Mouse (Mus musculus) E14TG2a.4 (cell line): ENCODE measurements around the gene Bco1.

Experiments used
- CTCF ChIP-seq: conservative IDR thresholded peaks from 2 replicates; pipeline ENCODE4 v1.5.1; 2014; ENCODE audit warnings: low read length
- NANOG ChIP-seq: IDR thresholded peaks from 2 replicates; pipeline ENCODE4 v1.6.1; 2014; ENCODE audit warnings: borderline replicate concordance, low read length, mixed read lengths
- POU5F1 ChIP-seq: IDR thresholded peaks from 2 replicates; pipeline ENCODE4 v1.6.1; 2014; ENCODE audit warnings: low read length, borderline replicate concordance

DNA sequence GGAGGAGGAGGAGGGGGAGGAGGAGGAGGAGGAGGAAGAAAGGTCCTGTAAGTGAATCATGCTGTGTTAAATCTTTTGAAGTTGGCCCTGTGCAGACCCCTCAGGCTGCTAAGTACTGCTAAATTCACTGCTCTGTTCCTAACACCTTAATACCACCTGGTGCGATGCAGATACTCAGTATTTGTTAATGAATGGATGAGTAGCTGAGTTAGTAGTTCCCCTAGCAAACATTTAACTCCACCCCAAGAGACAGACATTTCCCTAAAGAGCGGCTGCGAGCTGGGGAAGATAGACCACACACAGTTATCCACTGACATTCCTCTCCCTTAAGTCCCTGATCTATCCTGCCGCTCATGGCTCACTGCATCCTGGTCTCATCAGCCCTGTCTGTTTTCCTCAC lies 40.7 kb downstream of the Bco1 start:
- TF ChIP-seq CTCF (no peak), NANOG (peak; percentile 80), POU5F1 (no peak)
